Mouse (Mus musculus) liver, embryonic 12.5 days (tissue): ENCODE results near the gene Apbb1. TPM values are rescaled to one million over a fixed set of nuclear protein-coding genes. Genes with fewer than 3 reads are reported as not detected.
A peak's percentile ranks its signal among the peaks of the same experiment; 100 is the strongest.

ENCODE experiments used
- ATAC-seq: fragments of 200-750 bp; cut with Nextera tagmentation; 2 replicates; pipeline ENCODE4 v1.8.0; 2017; ENCODE audit warnings: moderate number of reproducible peaks, mild to moderate bottlenecking, moderate library complexity
- H3K27ac ChIP-seq: fragments of 300-500 bp; sonication (generic); 2 replicates; pipeline ENCODE4 v1.5.1; 2016; ENCODE audit warnings: mild to moderate bottlenecking
- H3K27me3 ChIP-seq: fragments of 300-500 bp; sonication (generic); replicated peaks from 2 replicates; pipeline ENCODE4 v1.6.1; 2016; ENCODE audit warnings: mild to moderate bottlenecking, moderate library complexity
- H3K36me3 ChIP-seq: fragments of 300-500 bp; sonication (generic); 2 replicates; pipeline ENCODE4 v1.6.1; 2016; ENCODE audit warnings: mild to moderate bottlenecking, moderate library complexity
- H3K4me1 ChIP-seq: fragments of 300-500 bp; sonication (generic); 2 replicates; pipeline ENCODE4 v1.6.1; 2016
- H3K4me2 ChIP-seq: fragments of 300-500 bp; sonication (generic); 2 replicates; pipeline ENCODE4 v1.6.1; 2016; ENCODE audit warnings: mild to moderate bottlenecking, moderate library complexity
- H3K4me3 ChIP-seq: fragments of 300-500 bp; sonication (generic); 2 replicates; pipeline ENCODE4 v1.5.1; 2016; ENCODE audit warnings: mild to moderate bottlenecking, moderate library complexity
- H3K9ac ChIP-seq: fragments of 300-500 bp; sonication (generic); 2 replicates; pipeline ENCODE4 v1.6.1; 2016; ENCODE audit warnings: mild to moderate bottlenecking, moderate library complexity
- H3K9me3 ChIP-seq: fragments of 300-500 bp; sonication (generic); replicated peaks from 2 replicates; pipeline ENCODE4 v1.6.1; 2016; ENCODE audit warnings: mild to moderate bottlenecking, moderate library complexity
- WGBS: fragments of 180-500 bp; shearing (Covaris S2); methylation state at CpG from one replicate; pipeline ENCODE4 v1.1.7; 2016; ENCODE audit not compliant: insufficient replicate concordance; 5-methylcytosine and 5-hydroxymethylcytosine counted together
- polyA plus RNA-seq: library from polyadenylated mRNA; unstranded; fragments of >200 nt; fragmentation: Nextera tagmentation; extraction: Ambion mirVana; gene quantifications from 2 replicates; pipeline ENCODE4 v1.2.1, GENCODE M21; 2016

Gene Apbb1
- polyA plus RNA-seq, 1 experiment from 2014 or later: 6.3 TPM

DNA sequence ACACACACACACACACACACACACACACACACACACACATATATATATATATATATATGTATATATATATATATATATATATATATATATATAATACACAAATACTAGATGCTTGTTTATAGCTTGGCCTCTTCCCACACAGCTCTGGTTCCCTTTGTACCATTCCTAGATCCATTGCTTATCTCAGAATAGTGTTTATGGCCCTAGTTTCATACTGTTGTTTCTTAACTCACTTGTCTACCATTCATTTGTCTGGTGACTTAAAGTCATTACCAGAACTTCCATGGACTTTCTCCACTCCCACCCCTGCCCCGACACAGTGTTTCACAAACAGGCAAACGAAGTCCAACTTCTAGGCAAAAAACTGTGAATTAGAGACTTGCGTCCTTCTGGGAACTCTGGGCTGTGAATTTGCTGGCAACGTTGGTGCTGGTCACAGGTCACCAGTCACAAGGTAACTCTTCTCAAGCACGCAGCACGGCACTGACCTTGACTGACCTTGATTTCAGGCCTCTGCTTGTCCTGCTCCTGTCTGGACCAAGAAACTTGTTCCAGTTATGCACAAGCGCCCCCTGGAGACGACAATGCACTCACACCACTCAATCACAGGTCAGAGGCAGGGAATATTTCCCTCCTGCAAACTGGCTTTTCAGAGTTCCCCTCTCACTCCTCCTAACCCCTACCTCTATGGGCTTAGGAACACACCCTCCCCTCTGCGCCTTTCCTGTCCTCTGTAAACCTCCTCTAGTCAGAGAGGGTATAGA, 21.6 kb upstream of the Apbb1 start:
- H3K27me3 ChIP-seq: no peaks in the 10 kb centered on the region
- H3K4me1 ChIP-seq: no peaks in the 10 kb centered on the region
- ATAC-seq: peak; percentile 52
- 38% methylated on average over 9 of the region's 9 CpGs for WGBS
- no peak overlapping the region for H3K4me3 ChIP-seq
- H3K4me2 ChIP-seq: no peak overlapping the region
- no peak overlapping the region for H3K27ac ChIP-seq
- H3K9me3 ChIP-seq: no peaks in the 10 kb centered on the region
- no peak overlapping the region for H3K9ac ChIP-seq
- H3K36me3 ChIP-seq: no peaks in the 10 kb centered on the region

DNA sequence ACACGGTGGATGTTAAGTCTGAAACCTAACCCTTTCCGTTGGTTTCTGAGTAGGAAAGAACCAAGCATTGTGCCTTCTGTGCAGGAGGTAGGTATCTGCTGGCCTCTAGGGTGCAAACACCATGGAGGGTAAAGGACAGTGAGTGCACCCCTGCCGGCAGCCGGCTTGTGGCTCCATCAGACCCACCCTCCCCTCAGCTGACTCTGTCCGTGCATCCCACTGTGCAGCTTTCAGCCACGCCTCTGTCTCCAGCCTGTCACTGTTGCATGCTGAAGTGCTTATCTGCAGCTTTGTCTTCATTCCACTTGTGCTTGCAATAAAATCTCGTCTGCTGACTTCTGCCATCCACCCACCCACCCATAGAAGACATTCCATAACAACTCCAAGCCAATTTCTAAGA, 8.6 kb upstream of the Apbb1 start:
- no peaks in the 10 kb centered on the region for H3K4me1 ChIP-seq
- H3K9me3 ChIP-seq: no peaks in the 10 kb centered on the region
- no peak overlapping the region for H3K4me3 ChIP-seq
- ATAC-seq: no peak
- WGBS: 34% methylated on average over 7 of the region's 7 CpGs
- no peak overlapping the region for H3K9ac ChIP-seq
- H3K4me2 ChIP-seq: no peak overlapping the region
- no peak overlapping the region for H3K27ac ChIP-seq
- no peaks in the 10 kb centered on the region for H3K27me3 ChIP-seq
- H3K36me3 ChIP-seq: peaks cover 9% of the 10 kb centered on the region; the same call in 1 of the 2 replicates

DNA sequence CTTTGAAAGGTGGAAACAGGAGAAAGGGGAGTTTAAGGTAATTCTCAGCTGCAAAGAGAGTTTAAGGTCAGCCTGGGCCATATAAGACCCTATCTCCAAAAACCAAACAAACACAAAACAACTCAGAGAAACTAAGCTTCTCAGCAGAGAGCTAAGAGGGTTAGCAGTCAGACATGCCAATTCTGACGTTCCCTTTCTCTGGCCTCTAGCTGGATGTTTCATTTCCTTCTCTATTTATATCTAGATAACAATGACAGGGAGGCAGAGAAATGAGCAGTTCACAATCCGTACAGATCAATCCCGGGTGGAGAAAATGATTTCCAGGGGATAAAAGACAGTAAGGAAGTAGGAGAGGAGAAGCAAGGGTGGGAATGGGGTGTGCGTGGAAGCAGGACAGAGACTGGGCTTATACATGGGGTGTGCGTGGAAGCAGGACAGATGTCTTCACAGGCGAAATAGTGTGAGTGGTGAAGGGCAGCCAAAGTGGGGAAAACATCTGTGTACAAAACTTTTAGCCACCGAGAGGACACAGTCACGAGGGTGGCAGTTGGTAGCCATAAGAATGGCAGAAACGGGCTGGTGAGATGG, 7.0 kb upstream of the Apbb1 start:
- H3K4me3 ChIP-seq: no peak overlapping the region
- ATAC-seq: no peak
- 44% methylated on average over 9 of the region's 9 CpGs for WGBS
- H3K27ac ChIP-seq: no peak overlapping the region
- peaks cover 9% of the 10 kb centered on the region; the same call in 1 of the 2 replicates for H3K36me3 ChIP-seq
- no peak overlapping the region for H3K4me2 ChIP-seq
- H3K27me3 ChIP-seq: no peaks in the 10 kb centered on the region
- no peaks in the 10 kb centered on the region for H3K4me1 ChIP-seq
- H3K9me3 ChIP-seq: no peaks in the 10 kb centered on the region
- no peak overlapping the region for H3K9ac ChIP-seq

DNA sequence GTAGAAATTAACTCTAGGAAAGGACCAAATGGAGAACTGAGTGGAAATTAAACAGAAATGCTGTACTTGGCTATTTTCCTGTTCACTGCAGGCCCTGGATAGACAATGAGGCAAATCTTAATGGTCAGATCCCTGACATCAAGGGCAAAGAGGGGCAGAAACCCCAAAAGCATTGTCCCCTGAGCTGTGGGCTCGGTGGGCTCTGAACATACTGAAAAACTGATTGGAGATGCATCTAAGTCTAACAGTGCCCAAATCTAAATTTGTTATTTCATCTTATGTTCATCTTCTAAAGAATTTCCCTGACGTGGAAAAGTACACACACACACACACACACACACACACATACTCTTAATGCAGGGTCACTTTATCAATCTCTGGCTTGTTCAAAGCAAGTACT, 506 bp upstream of the Apbb1 start:
- WGBS: 51% methylated on average over 2 of the region's 2 CpGs
- peak overlapping the region; percentile 89 for H3K4me2 ChIP-seq
- H3K4me3 ChIP-seq: no peak overlapping the region

DNA sequence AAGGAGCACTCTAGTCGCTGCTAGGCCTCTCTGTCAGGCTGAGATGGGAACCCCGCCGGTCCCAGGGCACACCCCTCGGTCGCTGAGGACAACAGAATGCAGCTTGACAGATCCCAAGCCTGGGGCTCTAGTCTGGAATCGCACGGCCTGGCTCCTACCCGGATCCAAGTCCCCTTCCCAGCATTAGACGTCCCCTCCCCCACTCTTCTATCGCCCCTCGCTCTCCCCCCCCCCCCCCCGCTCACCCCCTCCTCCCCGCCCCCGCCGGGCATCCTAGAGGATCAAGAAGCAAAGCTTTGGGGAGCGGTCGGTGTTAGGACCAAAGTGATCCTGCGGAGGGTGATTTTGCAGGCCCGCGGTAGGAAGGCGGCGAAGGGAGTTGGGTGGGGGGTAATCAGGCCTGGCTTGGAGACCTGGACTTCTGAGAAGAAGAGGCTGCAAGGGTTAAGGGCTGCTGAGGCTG, 795 bp downstream of the Apbb1 start:
- H3K4me1 ChIP-seq: peaks cover 16% of the 10 kb centered on the region
- H3K4me2 ChIP-seq: peak overlapping the region; percentile 89
- no peaks in the 10 kb centered on the region for H3K36me3 ChIP-seq
- H3K27me3 ChIP-seq: peaks cover 36% of the 10 kb centered on the region
- H3K9ac ChIP-seq: peak overlapping the region; percentile 64
- WGBS: 4% methylated on average over 20 of the region's 22 CpGs
- no peak for ATAC-seq
- H3K27ac ChIP-seq: no peak overlapping the region
- H3K9me3 ChIP-seq: no peaks in the 10 kb centered on the region
- H3K4me3 ChIP-seq: peak overlapping the region; percentile 67

More for the DNA sequence above, 506 bp upstream of the Apbb1 start:
- peaks cover 35% of the 10 kb centered on the region for H3K27me3 ChIP-seq
- no peak for ATAC-seq
- no peaks in the 10 kb centered on the region for H3K36me3 ChIP-seq
- H3K9ac ChIP-seq: no peak overlapping the region
- H3K27ac ChIP-seq: no peak overlapping the region
- H3K9me3 ChIP-seq: no peaks in the 10 kb centered on the region
- peaks cover 16% of the 10 kb centered on the region for H3K4me1 ChIP-seq

DNA sequence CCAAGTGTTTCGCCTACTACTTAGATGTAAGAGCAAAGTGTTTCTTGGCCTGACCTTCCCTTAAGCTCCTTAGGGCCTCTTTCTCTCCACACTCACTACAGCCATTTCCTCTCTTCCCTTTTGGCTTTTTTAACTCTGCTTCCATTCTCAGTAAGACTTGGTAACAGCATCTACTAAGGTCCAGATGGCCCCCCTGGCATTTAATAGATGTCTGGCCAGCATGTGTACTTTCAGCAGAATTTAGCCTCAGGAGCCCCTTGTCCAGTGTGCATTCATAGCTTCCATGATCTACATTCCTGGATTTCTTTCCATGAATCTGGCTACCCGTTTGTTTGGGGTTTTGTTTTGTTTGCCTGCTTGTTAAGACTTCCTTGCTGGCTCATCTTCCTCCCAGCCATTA, 3.0 kb downstream of the Apbb1 start:
- H3K9ac ChIP-seq: no peak overlapping the region
- peaks cover 16% of the 10 kb centered on the region for H3K4me1 ChIP-seq
- WGBS: 42% methylated on average over 2 of the region's 2 CpGs
- no peak overlapping the region for H3K4me2 ChIP-seq
- H3K27me3 ChIP-seq: peaks cover 36% of the 10 kb centered on the region
- H3K27ac ChIP-seq: no peak overlapping the region
- H3K4me3 ChIP-seq: no peak overlapping the region
- no peak for ATAC-seq
- no peaks in the 10 kb centered on the region for H3K9me3 ChIP-seq
- H3K36me3 ChIP-seq: no peaks in the 10 kb centered on the region

DNA sequence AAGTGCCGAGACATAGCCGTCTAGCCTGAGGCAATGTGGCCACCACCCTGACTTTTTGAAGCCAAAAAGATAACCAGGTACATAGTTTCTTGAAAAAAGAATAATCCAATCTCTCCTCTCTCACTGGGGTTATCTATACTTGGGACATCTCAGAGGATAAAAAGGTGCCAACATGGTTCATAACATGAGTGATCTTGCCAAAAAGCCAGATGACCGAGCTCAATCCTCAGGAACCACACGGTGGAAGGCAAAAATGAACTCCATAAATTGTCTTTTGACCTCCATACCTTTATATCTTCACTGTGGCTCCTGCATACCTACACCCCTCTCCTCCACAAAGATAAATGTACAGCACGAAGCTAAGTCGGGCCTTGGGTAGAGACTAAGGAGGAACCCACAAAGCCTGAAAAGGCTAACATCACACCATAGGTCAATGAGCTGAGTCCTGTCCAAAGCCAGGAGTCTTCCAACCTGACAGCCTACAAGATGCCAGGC, 4.0 kb downstream of the Apbb1 start:
- Histone ChIP-seq H3K36me3 (no peaks in the 10 kb centered on the region), H3K4me3 (no peak overlapping the region), H3K27ac (no peak overlapping the region), H3K9me3 (no peaks in the 10 kb centered on the region), H3K4me2 (no peak overlapping the region), H3K4me1 (peaks cover 16% of the 10 kb centered on the region), H3K9ac (no peak overlapping the region), H3K27me3 (peaks cover 31% of the 10 kb centered on the region)
- WGBS: 66% methylated on average over 6 of the region's 6 CpGs
- no peak for ATAC-seq

DNA sequence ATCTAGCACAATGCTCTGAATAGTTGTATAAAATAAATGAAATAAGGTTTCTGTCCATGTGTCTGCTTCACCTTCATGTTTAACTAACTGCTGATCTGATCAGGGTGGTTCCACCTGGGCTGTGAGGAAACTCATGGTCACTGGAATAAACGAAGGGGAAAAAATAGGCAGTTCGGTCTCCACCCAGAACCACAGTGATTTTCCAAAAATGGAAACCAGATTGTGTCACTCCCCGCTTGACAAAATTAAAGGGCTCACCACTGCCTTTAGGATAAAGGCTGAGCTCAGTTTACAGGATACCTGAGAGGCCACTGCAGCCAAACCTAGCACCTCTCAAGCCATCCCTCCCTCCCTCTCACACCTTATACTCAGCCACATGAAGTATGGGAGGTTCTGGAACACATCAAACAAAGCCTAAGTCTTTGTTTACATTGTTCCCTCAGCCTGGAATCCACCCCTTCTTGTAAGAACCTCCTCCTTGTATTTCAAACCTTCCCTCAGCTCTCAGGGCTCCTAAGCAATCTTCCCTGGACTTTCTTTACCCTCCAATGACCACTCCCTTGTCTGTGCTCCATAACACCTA, 5.2 kb downstream of the Apbb1 start:
- Histone ChIP-seq H3K4me1 (peaks cover 10% of the 10 kb centered on the region), H3K4me2 (no peak overlapping the region), H3K9ac (no peak overlapping the region), H3K4me3 (no peak overlapping the region), H3K27me3 (peaks cover 19% of the 10 kb centered on the region), H3K9me3 (no peaks in the 10 kb centered on the region), H3K27ac (no peak overlapping the region), H3K36me3 (no peaks in the 10 kb centered on the region)
- no peak for ATAC-seq
- WGBS: 33% methylated on average over 3 of the region's 3 CpGs

DNA sequence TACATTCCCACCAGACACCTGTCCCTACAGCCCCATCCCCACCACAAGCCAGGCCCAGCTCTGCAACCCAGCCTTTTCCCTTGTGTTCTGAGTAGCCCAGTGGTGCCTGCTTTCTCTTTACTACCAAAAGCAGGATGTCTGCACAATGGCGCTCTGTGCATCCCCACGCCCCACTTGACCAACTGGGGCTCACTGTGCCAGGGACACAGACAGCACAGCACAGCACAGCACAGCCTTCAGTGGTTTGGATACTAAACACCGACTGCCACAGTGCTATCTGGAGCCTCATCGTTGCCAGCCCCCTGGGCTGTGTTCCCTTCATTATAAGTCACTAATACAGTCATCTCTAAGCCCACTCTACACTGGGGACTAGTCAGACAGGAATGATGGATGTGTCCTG, 6.9 kb downstream of the Apbb1 start:
- 74% methylated on average over 4 of the region's 4 CpGs for WGBS
- Histone ChIP-seq H3K9me3 (no peaks in the 10 kb centered on the region), H3K4me1 (no peaks in the 10 kb centered on the region), H3K27me3 (peaks cover 9% of the 10 kb centered on the region; the same call in 1 of the 2 replicates), H3K9ac (no peak overlapping the region), H3K4me2 (no peak overlapping the region), H3K27ac (no peak overlapping the region), H3K4me3 (no peak overlapping the region), H3K36me3 (no peaks in the 10 kb centered on the region)
- no peak for ATAC-seq

DNA sequence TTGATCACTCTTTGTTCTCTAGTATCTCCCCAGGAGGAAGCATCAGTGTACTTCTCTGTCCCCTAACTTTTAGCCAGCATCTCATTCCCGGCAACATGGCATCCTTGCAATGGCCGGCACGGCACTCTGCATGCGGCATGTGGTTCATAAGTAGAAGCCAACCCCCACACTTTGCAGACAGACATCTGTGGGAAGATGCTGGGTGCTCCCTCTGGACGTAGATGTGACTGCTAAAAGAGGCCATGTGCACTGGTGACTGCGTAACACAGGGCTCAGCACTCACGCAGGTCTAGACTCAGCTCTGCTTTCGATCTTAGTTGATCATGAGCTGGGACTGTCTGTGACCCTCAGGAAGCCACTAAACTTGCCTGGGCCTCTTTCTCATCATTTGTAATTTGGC, 8.5 kb downstream of the Apbb1 start:
- ATAC-seq: no peak
- H3K36me3 ChIP-seq: no peaks in the 10 kb centered on the region
- no peak overlapping the region for H3K27ac ChIP-seq
- WGBS: 82% methylated on average over 8 of the region's 8 CpGs
- no peaks in the 10 kb centered on the region for H3K4me1 ChIP-seq
- no peak overlapping the region for H3K9ac ChIP-seq
- H3K27me3 ChIP-seq: peaks cover 21% of the 10 kb centered on the region; the same call in 1 of the 2 replicates
- H3K9me3 ChIP-seq: no peaks in the 10 kb centered on the region
- H3K4me3 ChIP-seq: no peak overlapping the region
- H3K4me2 ChIP-seq: no peak overlapping the region

DNA sequence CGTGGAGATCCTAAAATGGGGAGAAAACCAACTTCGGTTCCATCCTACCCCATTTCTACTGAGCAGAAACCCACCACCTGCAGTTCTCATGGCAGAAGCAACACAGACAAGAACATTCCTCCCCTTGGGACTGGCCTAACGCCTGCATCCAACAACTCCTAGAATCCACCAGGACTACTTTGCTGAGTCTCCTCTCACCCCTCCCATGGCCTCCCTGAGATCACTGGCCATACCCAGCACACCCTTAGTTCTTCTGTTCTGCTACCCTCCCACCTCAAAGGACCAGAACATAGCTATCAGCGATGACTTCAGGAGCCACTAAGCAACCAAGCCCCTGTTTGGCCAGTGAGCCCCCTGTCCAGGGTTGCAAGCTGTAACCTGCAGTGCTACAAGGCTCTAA, 10.7 kb downstream of the Apbb1 start:
- Histone ChIP-seq H3K36me3 (no peaks in the 10 kb centered on the region), H3K4me1 (no peaks in the 10 kb centered on the region), H3K27me3 (peaks cover 17% of the 10 kb centered on the region; the same call in 1 of the 2 replicates), H3K4me3 (no peak overlapping the region), H3K27ac (no peak overlapping the region), H3K4me2 (no peak overlapping the region), H3K9me3 (no peaks in the 10 kb centered on the region), H3K9ac (no peak overlapping the region)
- 61% methylated on average over 4 of the region's 4 CpGs for WGBS
- ATAC-seq: no peak
